Mouse (Mus musculus) CH12.LX (cell line): ENCODE data around the gene Usp42.

Experiments used
- CTCF ChIP-seq, 2 experiments: IDR thresholded peaks in 1 of 2; conservative IDR thresholded peaks in 1 of 2; 2 replicates each; pipeline ENCODE4 v1.5.1; 2011 to 2012; ENCODE audit warnings: low read depth in 2 of 2, low read length in 2 of 2, improper control_type of control experiment in 1 of 2, inconsistent platforms in 1 of 2, mild to moderate bottlenecking in 1 of 2, moderate library complexity in 1 of 2
- E2F4 ChIP-seq: IDR thresholded peaks from 2 replicates; pipeline ENCODE4 v1.6.1; 2011; ENCODE audit warnings: low read depth, low read length, improper control_type of control experiment; ENCODE audit not compliant: insufficient replicate concordance
- GABPA ChIP-seq: IDR thresholded peaks from 2 replicates; pipeline ENCODE4 v1.6.1; 2012; ENCODE audit warnings: low read depth, low read length, improper control_type of control experiment, inconsistent platforms; ENCODE audit not compliant: insufficient replicate concordance
- MAFK ChIP-seq: IDR thresholded peaks from 2 replicates; pipeline ENCODE4 v1.6.1; 2011; ENCODE audit warnings: low read length, improper control_type of control experiment; ENCODE audit not compliant: insufficient replicate concordance
- POLR2A ChIP-seq: IDR thresholded peaks from 2 replicates; pipeline ENCODE4 v1.6.1; 2011; ENCODE audit warnings: low read depth, mild to moderate bottlenecking, improper control_type of control experiment, low read length
- RCOR1 ChIP-seq: conservative IDR thresholded peaks from 2 replicates; pipeline ENCODE4 v1.6.1; 2012; ENCODE audit warnings: low read depth, mild to moderate bottlenecking, inconsistent platforms, low read length, improper control_type of control experiment
- SMC3 ChIP-seq: IDR thresholded peaks from 2 replicates; pipeline ENCODE4 v1.6.1; 2011; ENCODE audit warnings: low read depth, low read length, improper control_type of control experiment
- TCF12 ChIP-seq: IDR thresholded peaks from 2 replicates; pipeline ENCODE4 v1.6.1; 2014; ENCODE audit warnings: low read depth, mild to moderate bottlenecking, inconsistent platforms, low read length, improper control_type of control experiment

GRCm38 (mm10) chr5:143668884-143669283 is 63.2 kb downstream of the Usp42 start:
- TF ChIP-seq RCOR1 (no peak), POLR2A (no peak), E2F4 (no peak), SMC3 (no peak), CTCF (conservative IDR thresholded peaks at IDR 0.05 in 1 of 2, IDR thresholded peaks at IDR 0.05 in 1 of 2; ENCODE audit: low read depth in 2 of 2, low read length in 2 of 2) (no peak), GABPA (no peak), MAFK (no peak), TCF12 (no peak)
